ENCODE assay signal across 13 mouse cellular contexts in the genomic region with DNA sequence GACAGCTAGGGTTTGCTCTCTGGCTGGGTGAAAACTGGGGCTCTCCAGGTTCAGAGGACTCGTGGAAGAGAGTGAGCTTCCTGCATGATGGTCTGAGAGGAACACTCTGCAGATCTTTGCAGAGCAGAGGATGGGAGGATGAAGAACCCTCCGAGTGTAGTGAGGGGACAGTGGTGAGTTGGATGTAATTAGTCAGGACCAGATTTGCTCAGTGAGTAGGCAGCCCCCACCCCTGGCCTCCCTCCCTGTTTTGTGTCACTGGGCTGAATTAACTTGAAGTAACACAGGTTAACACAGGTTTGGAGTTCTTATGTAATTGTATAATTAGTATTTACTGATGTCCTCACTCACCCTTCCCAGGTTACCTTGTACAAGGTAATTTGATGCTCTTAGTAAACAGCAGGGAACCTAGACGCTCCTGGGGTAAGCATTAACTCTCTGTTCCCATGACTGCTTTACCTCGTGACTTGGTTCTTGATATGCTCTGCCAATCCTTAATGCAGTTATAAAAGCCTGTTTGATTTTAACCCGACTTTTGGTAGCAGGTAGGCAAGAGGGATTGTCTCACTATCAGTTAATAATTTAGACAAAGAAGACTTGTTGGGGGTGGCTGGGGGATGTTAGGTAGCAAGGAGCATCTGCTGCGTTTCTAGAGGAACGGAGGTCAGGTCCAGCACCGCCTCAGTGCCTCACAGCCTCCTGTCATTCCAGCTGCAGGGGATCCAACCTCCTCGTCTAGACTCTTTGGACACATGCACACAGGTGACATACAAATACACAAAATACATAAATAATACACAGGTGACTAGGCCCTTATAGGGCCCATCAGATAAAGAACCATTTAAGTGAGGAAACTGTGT.
DNase-seq lines count a peak whose midpoint lies in the region; ATAC-seq lines count a peak whose summit lies in the region.
"Had no signal": no experiment of that assay in that cellular context is flagged by ENCODE, and none has a peak within 500 bp of the region (broad histone marks: within the 10 kb centered on the region; RNA-seq: fewer than 3 reads in every experiment).

No protein-coding gene starts in this region.

- no peak overlapping the region for H3K4me2 ChIP-seq in hindbrain, embryonic 11.5 days (replicated peaks; ENCODE audit: low read depth, low read length)
- H3K4me2 ChIP-seq in hindbrain, embryonic 12.5 days (replicated peaks), result no peak overlapping the region
- no peak overlapping the region for H3K4me2 ChIP-seq in embryonic facial prominence, embryonic 15.5 days (replicated peaks)
- H3K4me2 ChIP-seq in liver, embryonic 16.5 days (ENCODE audit: low read depth, low read length), result no peak overlapping the region

- H3K27me3 ChIP-seq in hindbrain, embryonic 11.5 days (ENCODE audit: control insufficient read depth, insufficient read depth, low read length), result no peaks in the 10 kb centered on the region
- H3K27me3 ChIP-seq in hindbrain, embryonic 12.5 days, result no peaks in the 10 kb centered on the region
- no peaks in the 10 kb centered on the region for H3K27me3 ChIP-seq in embryonic facial prominence, embryonic 15.5 days
- H3K27me3 ChIP-seq in liver, embryonic 16.5 days (ENCODE audit: control insufficient read depth, insufficient read depth, low read depth, low read length), result no peaks in the 10 kb centered on the region

- 57% methylated on average over 9 of the region's 9 CpGs for WGBS in hindbrain, embryonic 11.5 days
- 56% methylated on average over 9 of the region's 9 CpGs for WGBS in hindbrain, embryonic 12.5 days
- 51% methylated on average over 9 of the region's 9 CpGs for WGBS in embryonic facial prominence, embryonic 15.5 days
- WGBS in liver, embryonic 16.5 days (ENCODE audit: insufficient replicate concordance), result 51% methylated on average over 9 of the region's 9 CpGs

- no peak overlapping the region for H3K27ac ChIP-seq in hindbrain, embryonic 11.5 days (ENCODE audit: low read depth, low read length)
- H3K27ac ChIP-seq in hindbrain, embryonic 12.5 days, result no peak overlapping the region
- H3K27ac ChIP-seq in embryonic facial prominence, embryonic 15.5 days (replicated peaks), result no peak overlapping the region; the same call in 1 of the 2 replicates
- no peak overlapping the region for H3K27ac ChIP-seq in liver, embryonic 16.5 days (ENCODE audit: low read length)

- no peak for DNase-seq in hindbrain, embryonic 11.5 days (ENCODE audit: low spot score)
- DNase-seq in kidney, adult 9 months, result peak; percentile 97
- no peak for DNase-seq in right cerebral cortex, postnatal 36 days (ENCODE audit: low spot score in 2 of 2)
- DNase-seq in cerebellum, postnatal 25 days, result no peak
- DNase-seq in retina, embryonic 14.5 days (ENCODE audit: low spot score), result no peak
- DNase-seq: adrenal gland, postnatal 36 days; cerebellum, adult 11 months; heart, adult 18-20 months; layer of hippocampus, adult 9-11 months had no signal

- H3K9me3 ChIP-seq in hindbrain, embryonic 11.5 days (ENCODE audit: control insufficient read depth, low read length), result no peaks in the 10 kb centered on the region
- H3K9me3 ChIP-seq in hindbrain, embryonic 12.5 days (replicated peaks), result no peaks in the 10 kb centered on the region
- H3K9me3 ChIP-seq in embryonic facial prominence, embryonic 15.5 days (replicated peaks), result no peaks in the 10 kb centered on the region
- H3K9me3 ChIP-seq in liver, embryonic 16.5 days (replicated peaks; ENCODE audit: control insufficient read depth, low read length), result no peaks in the 10 kb centered on the region
- H3K9me3 ChIP-seq: midbrain, embryonic 10.5 days had no signal

- ATAC-seq in hindbrain, embryonic 11.5 days (ENCODE audit: low FRiP score), result peak; percentile 12; the same call in 1 of the 2 replicates
- ATAC-seq in hindbrain, embryonic 12.5 days (ENCODE audit: low FRiP score), result no peak
- ATAC-seq in embryonic facial prominence, embryonic 15.5 days (ENCODE audit: insufficient number of reproducible peaks, low FRiP score, low TSS enrichment, low read depth), result peak; percentile 44; the same call in 1 of the 2 replicates
- ATAC-seq in liver, embryonic 16.5 days (ENCODE audit: low read depth), result peak; percentile 64

- H3K4me3 ChIP-seq in hindbrain, embryonic 11.5 days (ENCODE audit: low read depth, low read length), result no peak overlapping the region
- no peak overlapping the region for H3K4me3 ChIP-seq in hindbrain, embryonic 12.5 days
- H3K4me3 ChIP-seq in embryonic facial prominence, embryonic 15.5 days (replicated peaks), result no peak overlapping the region
- no peak overlapping the region for H3K4me3 ChIP-seq in liver, embryonic 16.5 days (ENCODE audit: low read depth, low read length)
- H3K4me3 ChIP-seq: midbrain, embryonic 10.5 days had no signal

- no peaks in the 10 kb centered on the region for H3K36me3 ChIP-seq in hindbrain, embryonic 11.5 days (ENCODE audit: control insufficient read depth, insufficient read depth, low read length)
- H3K36me3 ChIP-seq in hindbrain, embryonic 12.5 days, result no peaks in the 10 kb centered on the region
- no peaks in the 10 kb centered on the region for H3K36me3 ChIP-seq in embryonic facial prominence, embryonic 15.5 days
- H3K36me3 ChIP-seq in liver, embryonic 16.5 days (ENCODE audit: control insufficient read depth, insufficient read depth), result no peaks in the 10 kb centered on the region
- H3K36me3 ChIP-seq: midbrain, embryonic 10.5 days had no signal

- 0 out of 2 replicates have a peak, but pooled peaks cover 2% of the 10 kb centered on the region for H3K4me1 ChIP-seq in hindbrain, embryonic 11.5 days (replicated peaks; ENCODE audit: control insufficient read depth, insufficient read depth, low read length)
- peaks cover 38% of the 10 kb centered on the region for H3K4me1 ChIP-seq in hindbrain, embryonic 12.5 days
- H3K4me1 ChIP-seq in embryonic facial prominence, embryonic 15.5 days, result peaks cover 34% of the 10 kb centered on the region
- H3K4me1 ChIP-seq in liver, embryonic 16.5 days (ENCODE audit: control insufficient read depth, low read depth, low read length), result no peaks in the 10 kb centered on the region; the same call in 1 of the 2 replicates

- no peak overlapping the region for H3K9ac ChIP-seq in hindbrain, embryonic 11.5 days (ENCODE audit: low read depth, low read length)
- H3K9ac ChIP-seq in hindbrain, embryonic 12.5 days, result no peak overlapping the region
- H3K9ac ChIP-seq in embryonic facial prominence, embryonic 15.5 days, result no peak overlapping the region
- no peak overlapping the region for H3K9ac ChIP-seq in liver, embryonic 16.5 days (ENCODE audit: low read depth, low read length)
